Mouse (Mus musculus) myocyte (in vitro differentiated cells): ENCODE data around the gene Ncstn.

Experiments used
- E2F4 ChIP-seq: IDR thresholded peaks from one replicate; pipeline ENCODE4 v1.6.1; 2011; ENCODE audit warnings: mild to moderate bottlenecking, control low read depth, moderate library complexity; ENCODE audit not compliant: insufficient read depth
- MAX ChIP-seq: IDR thresholded peaks from one replicate; pipeline ENCODE4 v1.6.1; 2011; ENCODE audit warnings: low read depth, mild to moderate bottlenecking, control low read depth
- MYOD1 ChIP-seq, 3 experiments: IDR thresholded peaks; one replicate each; pipeline ENCODE4 v1.6.1; 2011; ENCODE audit warnings: control low read depth in 2 of 3, low read depth in 2 of 3, mild to moderate bottlenecking in 2 of 3, moderate library complexity in 1 of 3; ENCODE audit not compliant: insufficient read length in 2 of 3, control insufficient read depth in 1 of 3
- POLR2A ChIP-seq: IDR thresholded peaks from one replicate; pipeline ENCODE4 v1.6.1; 2011; ENCODE audit warnings: low read depth, mild to moderate bottlenecking, control low read depth, moderate library complexity; ENCODE audit not compliant: insufficient read length
- POLR2AphosphoS2 ChIP-seq: IDR thresholded peaks from one replicate; pipeline ENCODE4 v1.6.1; 2011; ENCODE audit warnings: low read depth, control low read depth; ENCODE audit not compliant: insufficient read length
- TCF12 ChIP-seq: IDR thresholded peaks from one replicate; pipeline ENCODE4 v1.6.1; 2011; ENCODE audit warnings: mild to moderate bottlenecking, control low read depth; ENCODE audit not compliant: poor library complexity, insufficient read depth, severe bottlenecking
- TCF3 ChIP-seq: IDR thresholded peaks from one replicate; pipeline ENCODE4 v1.6.1; 2011; ENCODE audit warnings: low read depth, control low read depth; ENCODE audit not compliant: insufficient read length
- USF1 ChIP-seq: IDR thresholded peaks from one replicate; pipeline ENCODE4 v1.6.1; 2011; ENCODE audit warnings: low read depth, mild to moderate bottlenecking, control low read depth, moderate library complexity

DNA sequence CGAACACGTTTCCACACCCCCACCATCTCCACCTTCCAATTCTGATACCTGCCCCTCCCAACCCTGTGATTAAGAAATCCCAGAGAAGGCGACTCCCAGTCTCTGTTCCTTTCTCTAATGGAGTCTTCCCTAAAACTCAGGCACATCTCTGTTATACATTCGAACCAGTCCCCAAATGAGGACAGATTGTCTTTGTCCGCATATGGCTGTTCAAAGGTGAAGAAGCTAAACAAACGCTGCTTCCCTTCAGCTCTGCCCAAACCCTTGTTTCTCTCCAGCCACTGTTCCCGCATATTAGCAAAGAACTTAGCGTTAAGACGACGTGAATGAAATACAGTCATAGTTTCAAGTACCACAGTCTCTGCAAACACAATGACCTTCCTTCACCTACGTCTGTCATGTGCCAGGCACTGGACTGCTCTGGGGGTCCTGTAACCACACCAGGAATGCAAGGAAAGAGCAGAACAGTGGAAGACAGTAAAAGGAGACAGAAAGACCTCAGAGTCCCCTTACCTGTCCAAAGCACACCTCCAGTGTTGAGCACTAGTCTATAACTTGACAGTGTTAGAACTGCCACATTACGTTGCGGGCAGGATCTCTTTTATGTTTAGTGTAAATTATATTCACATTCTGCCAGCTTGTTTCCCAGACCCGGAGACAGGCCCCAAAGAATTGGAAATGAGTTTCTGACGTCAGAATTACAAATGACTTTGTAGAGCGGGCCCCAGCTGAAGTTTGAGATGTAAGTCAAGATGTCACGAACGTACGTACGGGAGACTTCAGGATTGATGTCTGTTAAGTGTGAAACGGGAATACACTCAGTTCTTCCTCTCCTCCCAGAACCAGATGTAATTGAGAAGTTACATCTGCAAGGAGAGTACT, 54.0 kb downstream of the Ncstn start, which contains the start of gene Vangl2:
- TF ChIP-seq TCF3 (no peak), MAX (no peak), POLR2A (no peak), TCF12 (no peak), MYOD1 (IDR thresholded peaks at IDR 0.05; ENCODE audit: control insufficient read depth in 1 of 3, insufficient read length in 2 of 3, low read depth in 2 of 3) (no peak), E2F4 (no peak), POLR2AphosphoS2 (no peak), USF1 (no peak)
